Mouse (Mus musculus): ENCODE results near the gene Ddah1.
"Not testable (repeated sequence)": the region's sequence is repeated elsewhere in the genome, so short reads cannot be mapped to it uniquely, and the experiment has no call there.

Gene Ddah1

DNA sequence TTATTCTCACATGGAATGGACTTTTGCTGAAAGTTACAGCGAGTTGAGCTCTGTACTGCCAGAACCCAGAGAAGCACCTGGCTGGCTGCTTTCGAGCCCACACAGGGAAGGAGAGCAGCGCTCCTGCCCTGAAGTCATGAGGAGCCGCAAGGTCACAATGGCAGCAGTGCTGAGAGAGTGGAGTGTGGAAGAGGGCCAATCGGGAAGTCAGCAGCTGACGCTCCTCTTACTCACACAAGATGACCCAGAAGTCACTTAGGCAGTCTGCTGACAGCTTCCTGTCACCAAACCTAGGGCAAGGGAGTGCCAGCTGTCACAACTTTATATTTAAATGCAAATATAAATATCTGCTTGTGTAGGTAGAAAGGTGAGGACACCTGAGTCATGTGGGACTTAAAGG is 154.8 kb downstream of the Ddah1 start:
- no peak for DNase-seq (ENCODE audit: low read depth, low spot score)

DNA sequence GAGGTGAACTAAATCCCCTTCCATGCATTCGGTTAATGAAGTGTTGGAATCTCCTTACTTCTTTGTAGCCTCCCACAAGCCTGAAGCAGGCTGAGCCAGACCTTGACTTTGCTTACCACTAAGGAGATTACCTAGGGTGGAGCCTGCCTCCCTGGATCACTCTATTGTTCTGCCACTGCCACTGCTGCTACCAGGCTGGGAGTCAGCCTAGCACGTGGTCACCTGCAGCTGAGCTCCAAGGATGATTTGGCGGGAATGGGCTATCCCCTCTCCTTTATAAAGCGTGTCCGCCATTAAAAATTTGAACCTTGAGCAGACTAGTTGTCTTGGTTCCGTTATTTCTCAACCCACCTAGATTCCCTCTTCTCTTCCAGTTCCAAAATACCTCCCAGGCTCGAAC is 155.5 kb downstream of the Ddah1 start:
- DNase-seq (ENCODE audit: low read depth, low spot score): not testable (repeated sequence)

DNA sequence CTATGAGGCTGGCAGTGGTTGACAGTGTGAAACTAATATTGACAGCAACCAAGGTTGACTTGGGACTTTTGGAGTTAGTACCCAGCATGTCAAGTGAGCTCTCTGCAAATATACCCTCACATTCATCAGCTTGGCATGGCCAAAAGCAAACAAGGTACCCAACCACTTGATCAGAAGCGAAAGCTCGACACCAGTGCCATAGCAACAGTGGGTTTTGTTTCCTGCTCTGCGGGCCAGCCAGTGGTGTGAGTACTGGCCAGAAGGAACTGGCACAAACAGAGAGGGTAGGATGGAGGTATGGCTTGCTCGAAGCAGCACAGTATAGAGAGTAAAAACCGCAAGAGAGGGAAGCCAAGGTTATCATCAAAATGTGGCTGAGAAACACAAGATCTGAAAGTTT is 157.9 kb downstream of the Ddah1 start:
- no peak for DNase-seq (ENCODE audit: low read depth, low spot score)

DNA sequence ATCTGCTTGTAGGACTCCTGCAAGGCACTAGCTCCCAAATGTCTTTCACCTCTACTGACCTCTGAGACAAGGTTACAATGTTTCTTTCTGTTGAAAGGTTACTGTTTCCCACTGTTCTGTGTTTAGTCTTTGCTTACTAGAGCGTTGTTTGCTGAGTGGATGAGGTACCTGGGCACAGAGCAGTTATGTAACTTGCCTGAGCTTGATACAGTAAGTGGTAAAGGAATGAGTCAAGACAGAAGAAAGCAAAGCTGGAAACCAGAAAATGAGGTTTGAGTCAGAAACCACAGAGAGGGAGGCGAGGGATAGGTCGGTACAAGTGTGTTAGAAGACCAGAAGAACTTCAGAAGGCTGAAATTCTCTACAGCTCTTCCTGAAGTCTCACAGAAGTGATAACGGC is 158.4 kb downstream of the Ddah1 start:
- no peak for DNase-seq (ENCODE audit: low read depth, low spot score)

DNA sequence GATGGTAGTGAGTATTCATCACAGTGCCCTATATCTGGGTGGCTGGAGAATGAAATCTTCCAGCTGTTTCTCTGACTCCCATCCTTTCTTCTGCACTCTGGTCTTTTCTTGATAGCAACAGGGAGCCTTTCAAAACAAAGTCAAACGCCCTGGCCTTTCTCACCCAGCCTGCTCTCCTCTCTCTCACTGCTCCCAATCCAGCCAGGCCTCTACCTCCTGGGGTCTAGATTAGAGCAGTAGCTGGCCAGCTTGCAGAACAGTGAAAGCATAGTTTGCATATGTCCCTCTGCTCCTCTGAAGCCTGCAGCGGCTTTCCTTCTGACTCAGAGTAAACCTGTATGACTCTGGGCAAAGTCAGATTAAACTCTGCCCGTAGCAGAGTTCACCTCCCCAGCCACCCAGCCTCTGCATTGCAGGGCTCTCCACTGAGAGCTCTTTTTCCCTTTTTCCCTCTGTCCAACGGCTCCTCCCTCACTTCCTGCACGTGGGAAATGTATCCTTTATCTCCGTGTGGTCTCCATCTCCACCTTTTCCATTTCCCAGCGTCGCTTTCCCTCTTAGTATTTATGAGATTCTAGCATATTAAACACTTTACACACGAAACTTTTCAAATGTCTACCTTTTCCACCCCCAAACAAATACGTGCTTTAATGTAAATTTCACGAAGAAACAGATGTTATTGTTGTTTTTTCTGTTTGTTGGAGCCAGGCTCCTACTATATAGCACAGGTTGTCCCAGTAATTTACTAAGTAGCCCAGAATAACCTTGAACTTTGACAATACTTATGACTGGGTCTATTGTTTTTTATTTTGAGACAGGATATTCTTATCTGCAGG is 163.8 kb downstream of the Ddah1 start, which contains the start of gene Bcl10:
TSS of gene Bcl10 (plus strand) at position 786 of the 836 bp plus-strand sequence.
- DNase-seq (ENCODE audit: low read depth, low spot score): no peak

DNA sequence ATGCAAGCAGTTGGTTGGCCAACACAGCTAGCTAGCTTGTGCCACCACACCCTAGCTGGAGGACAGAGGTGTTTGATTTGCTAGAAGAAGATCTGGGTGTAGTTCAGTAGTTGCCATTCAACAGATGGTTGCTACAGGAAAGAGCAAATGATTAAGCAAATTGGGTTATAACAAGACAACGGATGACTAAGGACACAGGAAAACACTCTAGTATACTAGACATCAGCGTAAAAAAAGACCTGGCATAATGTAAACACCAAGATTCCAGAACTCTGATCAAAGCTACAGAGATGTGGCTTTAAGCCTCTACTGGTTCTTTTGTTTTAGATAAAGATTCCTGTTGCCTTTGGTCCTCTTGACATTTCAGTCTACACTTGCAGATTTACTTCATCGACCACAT is 164.5 kb downstream of the Ddah1 start:
- DNase-seq (ENCODE audit: low read depth, low spot score): no peak

DNA sequence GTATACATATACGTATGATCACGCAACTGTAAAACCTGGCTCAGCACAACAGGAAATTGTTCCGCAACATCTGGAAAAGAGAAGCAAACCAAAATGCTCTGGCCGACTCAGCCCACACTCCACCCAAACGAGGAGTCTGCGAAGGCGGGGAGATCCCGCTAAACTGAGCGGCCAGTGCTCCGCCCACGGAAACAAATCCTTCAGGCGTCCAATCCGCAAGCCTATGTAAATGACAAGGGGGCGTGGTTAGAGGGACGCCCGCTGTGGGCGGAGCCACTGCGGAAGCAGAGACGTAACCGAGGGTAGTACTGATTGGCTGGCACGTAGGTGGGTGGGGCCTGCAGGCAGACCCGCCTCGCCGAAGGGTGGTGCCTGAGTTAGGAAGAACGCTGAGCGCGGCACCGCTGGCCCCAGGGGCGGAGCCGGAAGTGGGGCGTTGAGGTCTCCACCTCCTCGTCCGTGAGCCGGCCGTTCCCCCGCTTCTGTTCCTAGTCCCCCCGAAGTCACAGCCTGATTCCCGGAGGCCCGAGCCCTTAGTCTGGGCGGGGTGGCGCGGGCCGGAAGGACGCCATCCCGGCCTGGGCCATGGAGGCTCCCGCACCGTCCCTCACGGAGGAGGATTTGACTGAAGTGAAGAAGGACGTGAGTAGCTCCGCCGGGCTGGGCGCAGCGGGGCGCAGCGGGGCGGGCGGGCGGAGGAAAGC is 165.6 kb downstream of the Ddah1 start:
- DNase-seq (ENCODE audit: low read depth, low spot score): peak; percentile 99

DNA sequence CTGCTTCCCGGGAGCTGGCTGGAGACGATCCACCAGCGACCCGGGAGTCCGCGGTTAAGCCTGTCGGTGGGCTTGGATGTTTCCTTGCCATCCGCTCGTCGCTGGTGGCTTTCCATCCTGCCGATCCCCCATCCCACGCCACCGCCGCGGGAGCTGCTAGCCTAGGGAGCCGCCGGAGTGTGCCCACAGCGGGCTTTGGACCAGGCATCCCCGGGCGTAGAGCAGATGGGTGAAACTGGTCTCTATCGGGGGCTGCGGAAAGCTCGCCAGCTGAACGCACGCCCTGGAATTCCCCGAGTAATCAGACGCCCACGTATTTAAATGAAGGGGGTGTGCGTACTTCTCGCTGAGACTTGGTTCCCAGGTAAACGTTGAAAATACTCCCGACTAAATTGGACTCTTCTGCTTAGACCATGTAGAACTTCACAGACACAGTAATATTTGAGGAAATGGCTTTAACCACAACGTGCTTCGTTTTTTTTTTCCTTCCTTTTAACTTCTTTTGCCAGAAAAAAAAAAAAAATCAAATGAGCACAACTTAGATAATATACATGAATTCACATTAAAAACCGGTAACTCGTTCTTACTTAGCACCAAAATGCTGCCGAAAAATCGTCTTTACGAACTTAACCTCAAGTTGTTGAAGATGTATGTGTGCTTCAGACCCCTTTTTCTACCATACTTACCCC is 166.3 kb downstream of the Ddah1 start:
- DNase-seq (ENCODE audit: low read depth, low spot score): no peak

DNA sequence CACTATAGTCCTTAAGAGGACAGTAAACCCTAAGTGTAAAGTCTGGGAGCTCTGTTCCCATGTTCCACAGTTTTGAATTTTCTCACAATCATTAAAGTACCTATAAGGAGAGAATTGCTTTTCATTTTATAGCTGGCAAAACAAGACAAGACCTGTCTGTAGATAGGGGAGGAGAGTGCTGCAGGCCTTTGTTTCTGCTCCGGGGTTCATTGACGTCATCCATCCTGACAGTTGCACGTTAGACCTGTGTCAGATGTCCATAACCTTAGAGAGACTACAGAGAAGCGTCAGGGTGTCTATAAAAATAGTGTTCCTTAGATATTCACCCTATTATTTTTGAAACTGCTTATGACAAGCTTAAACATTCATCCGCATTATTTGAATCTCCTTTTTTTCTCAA is 167.0 kb downstream of the Ddah1 start:
- no peak for DNase-seq (ENCODE audit: low read depth, low spot score)

DNA sequence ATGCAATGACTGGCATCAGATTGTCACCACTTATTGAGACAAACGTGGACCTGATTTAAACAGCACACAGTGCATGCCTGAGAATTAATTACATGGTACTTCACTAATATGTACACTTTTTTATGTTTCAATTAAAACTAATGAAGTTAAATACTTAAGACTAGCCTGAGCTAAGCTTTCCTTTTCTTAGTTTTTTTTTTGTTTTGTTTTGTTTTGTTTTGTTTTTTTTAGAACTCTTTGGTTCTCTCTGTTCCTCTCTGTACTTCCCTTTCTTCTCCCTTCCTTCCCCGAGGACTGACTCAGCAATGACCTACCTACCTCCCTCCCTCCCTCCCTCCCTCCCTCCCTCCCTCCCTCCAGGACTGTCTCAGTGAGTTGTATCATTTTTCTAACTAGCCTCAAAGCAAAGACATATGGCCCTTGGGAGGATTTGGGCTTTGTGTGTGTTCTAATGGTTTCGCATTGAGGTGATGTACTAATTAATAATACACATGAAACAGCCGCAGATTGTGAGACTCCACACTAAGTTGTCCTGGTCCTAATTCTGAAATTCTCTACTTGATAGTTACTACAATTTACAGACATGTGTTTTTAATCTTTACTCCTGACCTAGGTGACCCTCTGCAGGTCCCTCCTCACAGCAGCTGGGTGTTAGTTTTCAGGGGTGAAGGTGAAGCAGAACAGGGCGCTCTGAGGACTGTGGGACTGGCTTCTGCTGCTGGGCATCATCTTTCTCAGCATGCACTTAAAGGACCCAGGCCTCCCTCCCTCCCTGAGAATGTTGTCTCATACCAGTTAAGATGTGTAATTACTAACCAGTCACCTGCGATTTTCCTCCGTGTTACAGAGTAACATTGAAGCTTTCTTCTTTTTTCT is 171.3 kb downstream of the Ddah1 start:
- DNase-seq (ENCODE audit: low read depth, low spot score): no peak

DNA sequence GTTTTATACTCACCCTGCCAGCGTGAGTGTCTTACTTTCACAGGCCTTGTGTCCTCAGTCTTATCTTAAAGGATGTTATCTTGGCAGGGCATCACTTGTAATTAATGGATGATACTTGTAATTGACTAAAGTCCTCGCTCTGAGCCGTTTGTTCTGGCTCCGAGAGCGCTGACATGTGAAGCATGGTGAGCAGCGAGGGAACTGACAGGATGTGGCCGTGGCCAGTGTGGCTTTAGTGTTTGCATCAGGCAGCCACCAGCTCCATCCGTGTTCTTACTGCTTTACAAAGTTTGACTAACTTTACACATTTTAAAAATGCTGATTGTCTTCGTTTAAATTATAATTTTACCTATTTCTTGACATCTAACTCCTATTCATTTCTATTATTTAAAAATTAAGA is 175.4 kb downstream of the Ddah1 start:
- DNase-seq (ENCODE audit: low read depth, low spot score): no peak

DNA sequence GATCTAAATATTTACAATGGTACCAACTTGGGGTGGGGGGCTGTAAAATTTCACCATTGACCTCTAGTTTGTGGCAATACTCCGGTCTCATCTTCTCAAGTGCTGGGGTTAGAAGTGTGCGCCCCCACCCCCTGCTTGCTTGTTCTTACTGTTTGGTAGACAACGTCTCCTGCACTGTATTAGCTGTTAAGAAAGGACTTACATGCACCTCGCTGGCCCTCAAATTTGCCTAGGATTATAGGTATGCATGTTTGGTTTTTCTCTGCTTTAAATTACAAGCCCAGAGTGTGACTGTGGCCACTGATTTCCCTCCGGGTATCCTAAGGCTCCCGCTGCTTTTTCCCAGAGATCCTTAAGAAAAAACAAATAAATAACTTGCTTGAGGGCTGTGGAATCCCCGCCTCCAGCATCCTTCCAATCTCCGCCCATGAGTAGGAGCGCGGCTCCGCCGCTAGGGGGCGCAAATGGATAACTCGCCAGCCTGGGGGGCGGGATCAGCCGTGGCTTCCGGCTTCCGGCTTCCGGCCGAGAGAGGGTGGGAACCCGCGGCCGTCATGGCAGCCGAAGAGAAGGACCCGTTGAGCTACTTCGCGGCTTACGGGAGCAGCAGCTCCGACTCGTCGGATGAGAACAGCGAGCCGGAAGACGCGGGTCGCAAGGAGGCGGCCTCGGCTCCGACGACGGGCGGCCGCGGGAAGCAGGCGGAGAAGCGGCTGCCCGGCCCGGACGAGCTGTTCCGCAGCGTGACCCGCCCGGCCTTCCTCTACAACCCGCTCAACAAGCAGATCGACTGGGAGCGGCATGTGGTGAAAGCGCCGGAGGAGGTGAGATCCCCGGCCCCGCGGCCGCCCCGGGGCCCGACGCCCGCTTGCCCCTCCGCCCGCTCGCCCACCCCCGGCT is 179.3 kb downstream of the Ddah1 start, which contains the start of gene 2410004B18Rik:
TSS of gene 2410004B18Rik (plus strand) at position 510 of the 900 bp plus-strand sequence.
- DNase-seq (ENCODE audit: low read depth, low spot score): peak; percentile 84

DNA sequence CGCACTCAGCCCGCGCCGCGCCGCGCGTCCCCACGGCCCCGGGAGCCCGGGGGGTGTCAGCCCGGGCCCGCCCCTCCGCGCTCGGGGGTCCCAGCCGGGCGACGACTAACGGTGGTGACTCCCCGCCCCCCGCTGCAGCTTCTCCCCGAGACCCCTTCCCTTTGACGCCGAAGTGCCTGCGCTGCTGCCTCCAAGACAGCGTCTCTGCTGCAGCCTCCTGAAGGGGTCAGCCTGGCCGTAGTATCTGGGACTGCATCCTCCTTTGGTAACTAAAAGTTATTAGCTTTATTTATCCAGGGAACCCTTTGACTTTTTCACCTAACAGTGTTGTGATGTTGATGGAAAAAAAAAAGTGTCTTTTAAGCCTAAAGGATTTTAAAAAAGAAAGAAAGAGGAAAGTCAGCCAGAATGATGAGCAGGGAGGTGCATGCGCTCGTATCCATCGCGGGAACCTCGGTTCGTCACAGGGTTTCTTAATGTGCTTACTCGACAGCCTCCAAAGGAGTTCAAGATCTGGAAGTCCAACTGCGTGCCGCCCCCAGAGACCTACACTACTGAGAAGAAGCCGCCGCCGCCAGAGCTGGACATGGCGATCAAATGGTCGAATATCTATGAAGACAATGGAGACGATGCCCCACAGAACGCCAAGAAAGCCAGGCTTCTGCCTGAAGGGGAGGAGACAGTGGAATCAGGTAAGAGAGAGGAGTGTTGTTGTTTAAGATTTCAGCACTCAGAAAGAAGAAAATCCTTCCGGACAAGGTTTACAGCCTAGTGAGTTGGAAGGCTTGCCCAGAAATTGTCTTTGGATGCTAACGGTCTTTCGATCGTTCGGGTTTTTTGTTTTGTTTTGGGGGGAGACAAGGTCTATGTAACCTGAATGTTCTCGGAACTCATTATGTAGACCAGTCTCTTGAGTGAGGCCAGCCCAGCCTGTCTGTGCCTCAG is 180.2 kb downstream of the Ddah1 start:
- DNase-seq (ENCODE audit: low read depth, low spot score): no peak

DNA sequence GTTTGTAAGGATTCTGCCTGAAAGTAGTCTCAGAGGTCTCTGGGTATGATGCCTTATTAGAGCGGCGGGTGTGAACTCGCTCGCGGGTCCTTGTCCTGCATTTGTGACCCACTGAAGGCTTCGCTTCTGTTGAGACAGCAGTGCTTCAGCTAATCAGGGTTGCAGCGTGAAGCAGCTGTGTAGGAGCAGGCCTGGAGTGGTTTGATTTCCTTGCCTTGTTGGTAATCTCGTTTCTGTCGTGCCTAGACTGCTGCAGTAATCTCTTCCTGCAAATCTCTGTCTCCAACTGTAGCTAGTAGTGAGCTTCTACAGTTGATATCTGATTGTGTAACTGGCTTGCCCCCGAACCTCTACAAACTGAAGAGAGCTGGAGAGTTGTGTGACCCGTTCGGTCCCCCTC is 180.9 kb downstream of the Ddah1 start:
- no peak for DNase-seq (ENCODE audit: low read depth, low spot score)

DNA sequence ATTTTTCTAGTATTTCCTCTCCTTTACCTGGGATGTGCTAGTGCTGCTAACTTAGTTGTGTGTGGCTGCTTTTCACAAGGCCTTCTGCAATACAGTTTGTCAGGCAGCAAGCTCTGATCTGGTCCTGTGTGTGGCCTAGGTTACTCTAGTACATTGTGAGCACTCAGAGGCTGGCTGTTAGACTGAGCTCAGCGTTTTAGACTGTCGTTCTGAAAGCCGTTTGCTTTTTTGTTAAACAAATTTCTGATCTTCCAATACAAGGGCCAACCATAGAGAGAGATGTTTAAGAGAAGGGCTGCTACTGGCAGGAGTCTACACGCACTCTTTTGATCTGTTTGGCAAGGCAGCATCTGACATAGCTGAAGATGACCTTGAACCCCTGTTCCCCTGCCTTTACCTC is 181.5 kb downstream of the Ddah1 start:
- DNase-seq (ENCODE audit: low read depth, low spot score): no peak

DNA sequence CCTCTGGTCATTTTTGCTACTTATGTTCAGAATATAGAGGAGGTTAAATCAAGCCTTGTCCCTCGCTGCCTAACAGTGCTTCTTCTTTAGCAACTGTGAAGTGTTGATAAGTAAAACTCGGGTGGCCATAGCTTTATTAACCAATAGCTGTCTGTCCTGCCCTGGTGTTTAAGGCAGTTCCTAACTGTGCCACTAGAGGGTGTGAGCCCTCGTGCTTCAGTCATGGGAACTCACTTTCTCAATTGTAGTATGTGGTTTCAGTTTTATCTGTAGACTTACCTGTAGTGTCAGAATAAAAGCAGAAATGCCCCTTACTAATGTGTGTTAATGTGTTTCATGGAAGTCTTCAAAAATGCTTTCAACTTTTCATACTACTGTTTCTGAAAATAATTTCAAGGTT is 183.5 kb downstream of the Ddah1 start:
- DNase-seq (ENCODE audit: low read depth, low spot score): no peak

All from WW6 (cell line).